Mouse (Mus musculus): ENCODE results near the gene Fancm.

DNA sequence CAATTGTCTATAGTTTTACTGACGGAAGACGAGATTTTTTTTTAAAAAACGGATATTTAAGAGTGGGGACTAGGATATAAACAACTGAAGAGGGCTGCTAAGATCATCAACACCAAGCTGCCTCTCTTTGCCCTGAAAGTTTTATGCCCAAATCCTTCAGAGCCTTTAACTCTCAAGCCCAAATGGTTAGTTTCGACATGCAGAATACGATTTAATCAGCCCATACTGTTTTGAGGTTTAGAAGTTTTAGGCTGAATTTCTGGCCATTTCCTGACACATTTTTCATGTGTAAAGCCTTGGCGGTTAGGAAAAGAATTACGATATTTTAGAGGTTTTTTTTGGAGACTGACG lies 39.6 kb upstream of the Fancm start:
- no peak for TF ChIP-seq CTCF (IDR thresholded peaks at IDR 0.05; ENCODE audit: borderline replicate concordance, extremely low read depth, insufficient read depth, insufficient read length)
- no peak for TF ChIP-seq POLR2A (IDR thresholded peaks at IDR 0.05; ENCODE audit: borderline replicate concordance, extremely low read depth, insufficient read depth, insufficient read length, poor library complexity, severe bottlenecking)
